Mouse (Mus musculus): ENCODE results near the gene Rab20. TPM values are rescaled to one million over a fixed set of nuclear protein-coding genes. Genes with fewer than 3 reads are reported as not detected.

Rab20 gene
- total RNA-seq, 1 experiment, result 2.2 TPM

DNA sequence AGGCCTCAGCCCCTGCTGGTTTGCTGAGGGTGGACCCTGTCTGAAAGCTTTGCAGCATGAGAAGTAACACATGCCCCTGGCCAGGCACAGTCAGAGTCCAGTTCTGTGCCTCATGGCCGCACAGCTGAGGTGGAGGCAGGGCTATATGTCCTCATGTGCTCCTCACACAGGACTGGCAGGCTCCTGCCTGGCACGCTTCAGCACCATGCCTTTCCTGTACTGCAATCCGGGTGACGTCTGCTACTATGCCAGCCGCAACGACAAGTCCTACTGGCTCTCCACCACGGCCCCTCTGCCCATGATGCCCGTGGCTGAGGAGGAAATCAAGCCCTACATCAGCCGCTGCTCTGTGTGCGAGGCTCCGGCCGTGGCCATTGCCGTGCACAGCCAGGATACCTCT, 32.7 kb downstream of the Rab20 start:
- H3K9ac ChIP-seq (ENCODE audit: insufficient read depth, low read depth, low read length, poor library complexity, severe bottlenecking), result no peak overlapping the region
- H3K4me3 ChIP-seq (ENCODE audit: insufficient read depth in 1 of 2, low read depth in 1 of 2, low read length in 2 of 2, poor library complexity in 1 of 2, severe bottlenecking in 1 of 2), result no peak overlapping the region
- H3K4me1 ChIP-seq (ENCODE audit: control insufficient read depth in 2 of 2, insufficient read depth in 2 of 2, low read length in 2 of 2, poor library complexity in 1 of 2), result no peaks in the 10 kb centered on the region
- in situ Hi-C loops (cut with MboI; ENCODE audit: low sequenced_read_pairs in 2 of 2, unreplicated experiment in 2 of 2), result no loop called here
- H3K36me3 ChIP-seq (ENCODE audit: control insufficient read depth, insufficient read depth, low read length, poor library complexity, severe bottlenecking), result no peaks in the 10 kb centered on the region
- DNase-seq (ENCODE audit: low read depth, low spot score), result no peak
- H3K9me3 ChIP-seq (ENCODE audit: control insufficient read depth, insufficient read depth, low read depth, low read length), result no peaks in the 10 kb centered on the region
- no peak overlapping the region for H3K27ac ChIP-seq (ENCODE audit: insufficient read depth, low read depth, low read length, poor library complexity, severe bottlenecking)
- TF ChIP-seq HCFC1 (IDR thresholded peaks at IDR 0.05; ENCODE audit: borderline replicate concordance, insufficient read depth, low read length) (no peak), MAFK (IDR thresholded peaks at IDR 0.05; ENCODE audit: insufficient read depth, low read depth, low read length) (no peak), CHD2 (IDR thresholded peaks at IDR 0.05; ENCODE audit: low read depth, low read length) (no peak), ZNF384 (IDR thresholded peaks at IDR 0.05; ENCODE audit: low read depth, low read length) (no peak), ZC3H11A (IDR thresholded peaks at IDR 0.05; ENCODE audit: borderline replicate concordance, low read depth, low read length) (no peak)

- Histone ChIP-seq H3K27ac (ENCODE audit: insufficient read depth, low read depth, low read length, poor library complexity, severe bottlenecking) (no peak overlapping the region), H3K4me1 (ENCODE audit: control insufficient read depth in 2 of 2, insufficient read depth in 2 of 2, low read length in 2 of 2, poor library complexity in 1 of 2) (no peaks in the 10 kb centered on the region), H3K36me3 (ENCODE audit: control insufficient read depth, insufficient read depth, low read length, poor library complexity, severe bottlenecking) (no peaks in the 10 kb centered on the region), H3K4me3 (ENCODE audit: insufficient read depth in 1 of 2, low read depth in 1 of 2, low read length in 2 of 2, poor library complexity in 1 of 2, severe bottlenecking in 1 of 2) (no peak overlapping the region), H3K9ac (ENCODE audit: insufficient read depth, low read depth, low read length, poor library complexity, severe bottlenecking) (no peak overlapping the region), H3K9me3 (ENCODE audit: control insufficient read depth, insufficient read depth, low read depth, low read length) (no peaks in the 10 kb centered on the region)
- no peak for DNase-seq (ENCODE audit: low read depth, low spot score)
- in situ Hi-C loops (cut with MboI; ENCODE audit: low sequenced_read_pairs in 2 of 2, unreplicated experiment in 2 of 2), result no loop called here
- TF ChIP-seq ZC3H11A (IDR thresholded peaks at IDR 0.05; ENCODE audit: borderline replicate concordance, low read depth, low read length) (no peak), CHD2 (IDR thresholded peaks at IDR 0.05; ENCODE audit: low read depth, low read length) (no peak), ZNF384 (IDR thresholded peaks at IDR 0.05; ENCODE audit: low read depth, low read length) (no peak), MAFK (IDR thresholded peaks at IDR 0.05; ENCODE audit: insufficient read depth, low read depth, low read length) (no peak), HCFC1 (IDR thresholded peaks at IDR 0.05; ENCODE audit: borderline replicate concordance, insufficient read depth, low read length) (no peak)
These were observed 34.3 kb downstream of the Rab20 start for GRCm38 (mm10) chr8:11444216-11444615.

GRCm38 (mm10) chr8:11443611-11444010, 34.9 kb downstream of the Rab20 start:
- Histone ChIP-seq H3K36me3 (ENCODE audit: control insufficient read depth, insufficient read depth, low read length, poor library complexity, severe bottlenecking) (no peaks in the 10 kb centered on the region), H3K9ac (ENCODE audit: insufficient read depth, low read depth, low read length, poor library complexity, severe bottlenecking) (no peak overlapping the region), H3K4me3 (ENCODE audit: insufficient read depth in 1 of 2, low read depth in 1 of 2, low read length in 2 of 2, poor library complexity in 1 of 2, severe bottlenecking in 1 of 2) (no peak overlapping the region), H3K9me3 (ENCODE audit: control insufficient read depth, insufficient read depth, low read depth, low read length) (no peaks in the 10 kb centered on the region), H3K4me1 (ENCODE audit: control insufficient read depth in 2 of 2, insufficient read depth in 2 of 2, low read length in 2 of 2, poor library complexity in 1 of 2) (no peaks in the 10 kb centered on the region), H3K27ac (ENCODE audit: insufficient read depth, low read depth, low read length, poor library complexity, severe bottlenecking) (no peak overlapping the region)
- DNase-seq (ENCODE audit: low read depth, low spot score), result no peak
- TF ChIP-seq CHD2 (IDR thresholded peaks at IDR 0.05; ENCODE audit: low read depth, low read length), result no peak
- TF ChIP-seq ZNF384 (IDR thresholded peaks at IDR 0.05; ENCODE audit: low read depth, low read length), result no peak
- TF ChIP-seq MAFK (IDR thresholded peaks at IDR 0.05; ENCODE audit: insufficient read depth, low read depth, low read length), result no peak
- TF ChIP-seq HCFC1 (IDR thresholded peaks at IDR 0.05; ENCODE audit: borderline replicate concordance, insufficient read depth, low read length), result no peak
- TF ChIP-seq ZC3H11A (IDR thresholded peaks at IDR 0.05; ENCODE audit: borderline replicate concordance, low read depth, low read length), result no peak
- in situ Hi-C loops (cut with MboI; ENCODE audit: low sequenced_read_pairs in 2 of 2, unreplicated experiment in 2 of 2), result no loop called here

- no peak for TF ChIP-seq ZNF384 (IDR thresholded peaks at IDR 0.05; ENCODE audit: low read depth, low read length)
- TF ChIP-seq ZC3H11A (IDR thresholded peaks at IDR 0.05; ENCODE audit: borderline replicate concordance, low read depth, low read length), result no peak
- no peak for TF ChIP-seq CHD2 (IDR thresholded peaks at IDR 0.05; ENCODE audit: low read depth, low read length)
- no peak for TF ChIP-seq HCFC1 (IDR thresholded peaks at IDR 0.05; ENCODE audit: borderline replicate concordance, insufficient read depth, low read length)
- Histone ChIP-seq H3K9ac (ENCODE audit: insufficient read depth, low read depth, low read length, poor library complexity, severe bottlenecking) (no peak overlapping the region), H3K36me3 (ENCODE audit: control insufficient read depth, insufficient read depth, low read length, poor library complexity, severe bottlenecking) (no peaks in the 10 kb centered on the region), H3K4me1 (ENCODE audit: control insufficient read depth in 2 of 2, insufficient read depth in 2 of 2, low read length in 2 of 2, poor library complexity in 1 of 2) (peaks cover 0 to 9% of the 10 kb centered on the region in 2 experiments; a peak in 1 of 4 replicates), H3K9me3 (ENCODE audit: control insufficient read depth, insufficient read depth, low read depth, low read length) (no peaks in the 10 kb centered on the region), H3K27ac (ENCODE audit: insufficient read depth, low read depth, low read length, poor library complexity, severe bottlenecking) (no peak overlapping the region), H3K4me3 (ENCODE audit: insufficient read depth in 1 of 2, low read depth in 1 of 2, low read length in 2 of 2, poor library complexity in 1 of 2, severe bottlenecking in 1 of 2) (no peak overlapping the region)
- in situ Hi-C loops (cut with MboI; ENCODE audit: low sequenced_read_pairs in 2 of 2, unreplicated experiment in 2 of 2), result no loop called here
- DNase-seq (ENCODE audit: low read depth, low spot score), result no peak
These were observed 37.2 kb downstream of the Rab20 start for GRCm38 (mm10) chr8:11441291-11441690.

GRCm38 (mm10) chr8:11437862-11438261, 40.6 kb downstream of the Rab20 start:
- peak overlapping the region in 1 of 2 experiments; percentile 12; a peak in 2 of 4 replicates for H3K4me3 ChIP-seq (ENCODE audit: insufficient read depth in 1 of 2, low read depth in 1 of 2, low read length in 2 of 2, poor library complexity in 1 of 2, severe bottlenecking in 1 of 2)
- H3K36me3 ChIP-seq (ENCODE audit: control insufficient read depth, insufficient read depth, low read length, poor library complexity, severe bottlenecking), result no peaks in the 10 kb centered on the region
- no peak overlapping the region for H3K27ac ChIP-seq (ENCODE audit: insufficient read depth, low read depth, low read length, poor library complexity, severe bottlenecking)
- in situ Hi-C loops (cut with MboI; ENCODE audit: low sequenced_read_pairs in 2 of 2, unreplicated experiment in 2 of 2), result loop anchor here in 1 of 2 experiments (10.0 kb wide), 1 partner anchor 267 kb away; the partner anchor contains the start of gene 1700016D06Rik
- H3K9me3 ChIP-seq (ENCODE audit: control insufficient read depth, insufficient read depth, low read depth, low read length), result no peaks in the 10 kb centered on the region
- no peak for TF ChIP-seq ZC3H11A (IDR thresholded peaks at IDR 0.05; ENCODE audit: borderline replicate concordance, low read depth, low read length)
- TF ChIP-seq MAFK (IDR thresholded peaks at IDR 0.05; ENCODE audit: insufficient read depth, low read depth, low read length), result no peak
- TF ChIP-seq ZNF384 (IDR thresholded peaks at IDR 0.05; ENCODE audit: low read depth, low read length), result no peak
- no peak for TF ChIP-seq HCFC1 (IDR thresholded peaks at IDR 0.05; ENCODE audit: borderline replicate concordance, insufficient read depth, low read length)
- no peak for TF ChIP-seq CHD2 (IDR thresholded peaks at IDR 0.05; ENCODE audit: low read depth, low read length)
- H3K9ac ChIP-seq (ENCODE audit: insufficient read depth, low read depth, low read length, poor library complexity, severe bottlenecking), result peak overlapping the region; percentile 21; the same call in 1 of the 2 replicates
- DNase-seq (ENCODE audit: low read depth, low spot score), result peak; percentile 17
- peaks cover 0 to 9% of the 10 kb centered on the region in 2 experiments; a peak in 1 of 4 replicates for H3K4me1 ChIP-seq (ENCODE audit: control insufficient read depth in 2 of 2, insufficient read depth in 2 of 2, low read length in 2 of 2, poor library complexity in 1 of 2)

Measured in ES-E14 (cell line).